Mouse (Mus musculus) cerebellum, postnatal 36 days (tissue): ENCODE results near the gene Vegfb.
"Not testable (repeated sequence)": the region's sequence is repeated elsewhere in the genome, so short reads cannot be mapped to it uniquely, and the experiment has no call there.

Experiments
- DNase-seq, 2 experiments: peaks; one replicate each; pipeline ENCODE4 v3.0.0; 2021 to 2022; ENCODE audit warnings: mixed read lengths in 2 of 2

The Vegfb gene

DNA sequence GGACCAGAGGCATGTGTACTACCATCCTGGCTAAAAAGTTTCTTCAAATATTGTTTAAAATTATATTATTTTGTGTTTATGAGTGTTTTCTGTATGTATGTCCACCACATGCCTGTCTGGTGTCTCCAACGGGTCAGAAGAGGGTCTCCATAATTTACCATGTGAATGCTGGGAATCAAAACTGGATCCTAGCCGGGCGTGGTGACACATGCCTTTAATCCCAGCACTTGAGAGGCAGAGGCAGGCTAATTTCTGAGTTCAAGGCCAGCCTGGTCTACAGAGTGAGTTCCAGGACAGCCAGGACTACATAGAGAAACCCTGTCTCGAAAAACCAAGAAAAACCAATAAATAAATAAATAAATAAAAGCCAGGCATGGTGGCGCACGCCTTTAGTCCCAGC lies 3.7 kb upstream of the Vegfb start:
- not testable (repeated sequence) for DNase-seq

GRCm38 (mm10) chr19:6990712-6991111 lies 3.3 kb upstream of the Vegfb start:
- no peak for DNase-seq

GRCm38 (mm10) chr19:6989251-6989650 lies 1.8 kb upstream of the Vegfb start:
- DNase-seq = no peak

DNA sequence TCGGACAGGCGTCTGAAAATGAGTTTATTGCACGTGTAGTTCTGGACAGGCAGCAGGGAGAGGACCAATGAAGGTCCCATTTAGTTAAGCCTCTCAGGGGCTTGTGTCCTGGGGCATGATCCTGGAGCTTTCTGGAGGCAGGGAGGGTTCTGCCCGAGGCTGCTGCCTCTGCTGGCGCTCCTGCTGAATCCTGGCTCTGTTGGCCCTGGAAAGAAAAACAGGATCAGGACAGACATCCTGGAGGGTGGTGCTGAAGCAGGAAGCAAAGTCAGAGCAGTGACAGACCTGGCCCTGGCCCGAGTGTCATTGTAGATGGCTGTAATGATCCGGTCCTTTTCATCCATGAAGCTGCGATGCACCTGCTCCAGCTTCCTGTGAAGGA lies 444 bp upstream of the Vegfb start:
- no peak for DNase-seq

DNA sequence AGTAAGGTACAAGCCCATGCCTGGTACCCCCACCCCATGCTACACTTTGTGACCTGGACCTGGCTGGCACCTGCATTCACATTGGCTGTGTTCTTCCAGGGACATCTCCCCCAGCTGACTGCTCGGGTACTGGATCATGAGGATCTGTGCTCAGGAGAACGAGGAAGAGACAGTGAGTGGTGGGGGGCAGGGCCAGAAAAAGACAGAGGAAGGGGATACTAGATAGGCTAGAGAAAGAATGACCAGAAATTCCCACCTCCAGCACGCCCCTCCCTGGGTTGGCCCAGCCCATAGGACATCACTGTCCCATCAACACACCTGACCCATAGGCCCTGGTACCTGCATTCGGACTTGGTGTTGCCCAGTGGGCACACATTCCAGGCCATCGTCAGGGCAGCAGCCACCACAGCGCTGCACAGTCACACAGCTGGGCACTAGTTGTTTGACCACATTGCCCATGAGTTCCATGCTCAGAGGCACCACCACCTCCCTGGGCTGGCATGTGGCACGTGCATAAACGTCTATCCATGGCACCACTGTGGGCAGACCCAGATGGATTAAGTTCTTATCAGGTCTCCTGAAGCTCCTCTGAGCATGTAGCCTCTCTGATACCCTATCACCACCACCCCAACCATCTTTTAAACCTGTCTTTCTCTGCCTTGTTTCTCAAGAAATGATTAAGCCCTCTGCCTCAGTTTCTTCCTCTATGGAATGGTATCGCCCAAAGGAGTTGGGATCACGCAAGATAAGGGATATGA lies 1.3 kb downstream of the Vegfb start:
- no peak for DNase-seq

DNA sequence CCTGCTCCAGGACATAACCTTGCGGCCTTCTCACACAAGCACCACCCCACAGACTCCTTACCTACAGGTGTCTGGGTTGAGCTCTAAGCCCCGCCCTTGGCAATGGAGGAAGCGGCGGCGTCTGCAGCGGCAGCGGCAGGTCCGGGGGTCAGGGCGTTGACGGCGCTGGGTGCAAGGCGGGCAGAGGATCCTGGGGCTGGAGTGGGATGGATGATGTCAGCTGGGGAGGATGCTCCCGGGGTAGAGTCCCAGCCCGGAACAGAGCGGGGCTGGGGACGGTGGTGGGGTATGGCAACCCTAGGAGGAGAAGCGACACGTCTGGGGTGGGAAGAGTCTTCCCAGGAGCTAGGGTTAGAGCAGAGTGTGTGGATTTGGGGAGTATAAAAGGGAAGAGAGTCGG lies 2.2 kb downstream of the Vegfb start:
- no peak for DNase-seq

DNA sequence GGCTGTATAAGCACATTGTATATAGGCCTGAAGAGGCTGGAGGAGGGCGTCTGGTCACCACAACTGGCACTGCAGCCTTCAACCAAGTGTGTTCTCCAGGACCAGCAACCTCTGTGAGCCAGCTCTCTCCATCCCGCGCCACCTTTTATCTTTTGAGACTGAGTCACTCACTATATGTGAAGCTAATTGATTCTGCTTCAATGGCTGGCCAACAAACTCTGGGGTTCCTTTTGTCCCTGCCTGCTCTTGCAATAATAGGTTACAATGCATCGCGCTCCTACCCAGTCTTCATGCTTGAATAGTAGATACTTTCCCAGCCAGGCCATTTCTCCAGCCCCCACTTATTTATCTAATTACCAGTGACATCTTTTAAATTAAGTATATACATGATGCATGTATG lies 3.8 kb downstream of the Vegfb start:
- no peak for DNase-seq

- no peak for DNase-seq
These were observed 6.0 kb downstream of the Vegfb start for GRCm38 (mm10) chr19:6981465-6981864.

GRCm38 (mm10) chr19:6980381-6981093 lies 6.9 kb downstream of the Vegfb start, which contains the start of gene Fkbp2:
Fkbp2 (minus strand) TSS chr19:6980501.
- peak; percentile 99 for DNase-seq

DNA sequence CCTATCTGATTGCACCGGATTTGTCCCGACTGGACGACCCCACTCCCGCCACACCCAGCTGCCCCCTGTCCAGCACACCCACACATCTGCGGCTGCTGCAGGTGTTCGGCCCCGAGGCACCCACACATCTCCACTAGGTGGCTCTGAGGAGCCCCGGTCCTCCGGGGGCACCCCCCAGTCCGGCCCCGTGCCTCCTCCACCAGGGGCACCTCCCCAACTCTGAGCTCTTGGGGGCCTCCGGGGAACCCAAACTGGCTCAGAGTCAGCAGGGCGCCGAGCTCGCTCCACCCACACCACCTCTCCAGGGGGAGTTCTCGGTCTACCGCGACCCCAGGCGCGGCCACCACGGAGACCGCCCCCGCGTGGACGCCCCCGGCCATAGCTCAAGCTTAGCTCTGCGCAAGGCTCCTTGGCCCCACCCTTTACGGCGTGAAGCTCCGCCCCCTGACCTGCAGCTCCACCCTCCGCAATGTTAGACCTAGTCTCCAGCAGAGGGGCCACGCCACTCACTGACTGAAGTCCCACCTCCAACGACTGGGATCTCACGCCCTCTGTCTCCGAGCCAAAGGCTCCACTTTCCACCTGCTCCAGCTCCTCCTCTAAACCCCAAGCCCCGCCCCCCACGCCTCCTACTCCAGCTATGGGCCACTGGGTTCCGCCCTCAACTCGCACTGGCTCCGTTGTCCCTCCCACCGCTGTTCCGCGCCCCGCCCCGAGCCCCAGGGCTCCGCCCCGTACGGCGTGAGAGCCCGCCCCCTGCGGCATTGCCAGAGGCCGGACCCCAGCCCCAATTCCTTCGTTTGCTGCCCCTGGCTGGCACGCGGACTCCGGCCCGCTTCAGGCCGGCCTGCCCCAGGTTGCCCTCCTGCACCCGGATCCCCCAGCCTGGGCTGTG lies 7.7 kb downstream of the Vegfb start:
- peak; percentile 98 to 100 for DNase-seq

- peak in 1 of 2 experiments; percentile 34 for DNase-seq
These were observed 8.4 kb downstream of the Vegfb start for GRCm38 (mm10) chr19:6979001-6979479.

GRCm38 (mm10) chr19:6978639-6978974 lies 8.8 kb downstream of the Vegfb start:
- DNase-seq = no peak

- no peak for DNase-seq
These were observed 9.5 kb downstream of the Vegfb start for GRCm38 (mm10) chr19:6977759-6978638.

DNA sequence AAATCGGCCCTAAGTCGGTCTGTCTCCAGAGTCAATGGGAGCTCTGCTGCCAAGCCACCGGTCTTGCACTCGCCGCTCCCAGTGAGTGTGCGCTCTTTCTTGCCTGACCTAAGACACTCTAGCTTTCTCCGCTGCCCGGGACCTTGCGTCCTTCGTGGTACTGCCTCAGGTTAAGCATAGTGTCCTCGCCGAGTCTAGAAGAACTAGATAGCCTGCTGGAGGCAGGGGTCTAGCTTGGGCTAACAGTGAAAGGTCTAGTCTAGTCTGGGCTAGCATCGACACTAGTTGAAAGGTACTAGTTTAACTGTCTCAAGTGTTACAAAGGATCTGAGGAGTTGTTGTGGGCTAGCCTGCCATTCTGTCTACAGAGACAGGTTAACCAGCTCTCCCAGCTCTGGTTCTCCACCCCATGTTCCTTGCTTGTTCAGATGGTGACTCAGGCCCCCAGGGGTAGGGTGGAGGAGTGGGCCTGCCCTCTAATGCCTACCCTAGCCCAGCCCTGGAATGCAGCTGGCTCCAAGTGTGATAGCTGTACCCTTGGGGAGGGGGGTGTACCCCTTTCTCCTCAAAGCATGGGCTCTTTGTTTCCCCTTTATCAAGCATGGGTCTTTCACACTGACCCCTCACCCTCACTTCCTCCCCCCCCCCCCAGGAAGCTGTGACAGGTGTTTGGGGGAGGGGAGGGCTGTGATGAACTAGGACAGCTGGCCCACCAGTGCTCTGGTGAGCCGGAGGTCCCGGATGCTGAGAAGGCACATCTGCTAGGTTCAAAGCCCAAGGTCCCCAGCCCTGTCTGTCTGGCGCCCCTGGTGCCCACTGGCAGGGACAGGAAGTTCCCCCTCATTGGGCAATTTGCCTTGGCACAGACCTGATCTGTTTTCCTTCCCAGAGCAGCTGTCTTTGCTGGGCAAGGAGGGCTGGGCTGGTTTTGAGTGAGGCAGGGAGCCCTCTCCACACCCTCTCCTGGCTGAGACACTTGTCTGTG lies 11.6 kb downstream of the Vegfb start, which contains the start of gene Plcb3:
Plcb3 (minus strand) TSS at position 934 of the 985 bp plus-strand sequence.
- no peak for DNase-seq

- DNase-seq = peak; percentile 49 to 60
These were observed 12.9 kb downstream of the Vegfb start, which contains the start of gene Ppp1r14b for GRCm38 (mm10) chr19:6974211-6975205. Ppp1r14b (plus strand) TSS chr19:6974968.

DNA sequence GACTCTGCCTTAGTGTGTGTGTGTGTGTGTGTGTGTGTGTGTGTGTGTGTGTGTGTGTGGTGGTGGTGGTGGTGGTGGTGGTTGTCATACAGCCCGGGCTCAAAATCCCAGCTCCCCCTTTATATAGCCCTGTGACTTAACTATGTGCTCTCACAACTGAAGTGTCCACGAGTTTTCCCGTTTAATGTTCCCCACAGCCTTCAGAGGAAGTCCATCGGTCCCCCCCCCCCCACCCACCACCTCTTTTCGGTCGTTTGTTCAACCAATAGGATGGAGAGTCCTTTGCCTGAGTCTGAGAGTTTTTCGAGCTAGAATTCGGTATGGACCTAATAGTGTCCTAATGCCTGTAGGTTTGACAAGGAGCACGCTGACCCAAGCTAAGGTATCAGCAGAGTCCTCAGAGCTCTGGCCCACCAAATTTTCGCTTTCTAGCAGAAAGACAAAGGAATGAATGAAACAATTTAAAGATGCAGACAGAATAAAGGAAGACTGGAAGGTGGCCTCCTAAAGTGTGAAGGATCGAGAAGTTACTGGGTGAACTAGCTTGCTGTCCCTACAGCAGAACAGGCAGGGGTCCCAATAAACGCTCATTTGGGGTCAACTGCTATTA lies 13.8 kb downstream of the Vegfb start:
- DNase-seq = no peak

GRCm38 (mm10) chr19:6972247-6972917 lies 15.1 kb downstream of the Vegfb start:
- DNase-seq = no peak

- DNase-seq = no peak
These were observed 15.8 kb downstream of the Vegfb start for GRCm38 (mm10) chr19:6971644-6972043.
